Mouse (Mus musculus) CH12.LX (cell line): ENCODE measurements around the gene Scn3b. TPM values are rescaled to one million over a fixed set of nuclear protein-coding genes. Genes with fewer than 3 reads are reported as not detected.

Source experiments
- DNase-seq: peaks from one replicate; pipeline ENCODE4 v3.0.0-alpha.2; 2013; ENCODE audit errors: extremely low read depth
- H3K27ac ChIP-seq: 2 replicates; pipeline ENCODE4 v1.5.1; 2012; ENCODE audit warnings: low read depth, mild to moderate bottlenecking, control low read depth, moderate library complexity; ENCODE audit not compliant: insufficient read depth
- H3K27me3 ChIP-seq: replicated peaks from 2 replicates; pipeline ENCODE3; 2012; ENCODE audit warnings: inconsistent platforms
- H3K36me3 ChIP-seq, 2 experiments: replicated peaks in 1 of 2; 2 replicates each; pipeline versions ENCODE3 to v1.6.1; 2012; ENCODE audit warnings: inconsistent platforms in 1 of 2, low read length in 1 of 2, mild to moderate bottlenecking in 1 of 2, mixed read lengths in 1 of 2, moderate library complexity in 1 of 2; ENCODE audit not compliant: control insufficient read depth in 1 of 2, insufficient read depth in 1 of 2
- H3K4me1 ChIP-seq, 2 experiments: 2 replicates each; pipeline ENCODE4 v1.6.1; 2012; ENCODE audit warnings: inconsistent platforms in 1 of 2, moderate library complexity in 1 of 2; ENCODE audit not compliant: insufficient read depth in 2 of 2, control insufficient read depth in 1 of 2
- H3K4me2 ChIP-seq: 2 replicates; pipeline ENCODE4 v1.6.1; 2012; ENCODE audit warnings: low read depth, mild to moderate bottlenecking, control low read depth; ENCODE audit not compliant: poor library complexity, insufficient read depth, severe bottlenecking
- H3K4me3 ChIP-seq, 3 experiments: fragments of 150-350 bp in 1 of 3; sonication (generic) in 1 of 3; replicated peaks in 1 of 3; 2 replicates each; pipeline versions ENCODE3 to v1.5.1; 2011 to 2012; ENCODE audit warnings: low read depth in 2 of 3, low read length in 2 of 3, mild to moderate bottlenecking in 2 of 3, moderate library complexity in 2 of 3, control low read depth in 1 of 3, improper control_type of control experiment in 1 of 3, inconsistent platforms in 1 of 3, mixed read lengths in 1 of 3; ENCODE audit not compliant: poor library complexity in 1 of 3
- H3K79me2 ChIP-seq: replicated peaks from 2 replicates; pipeline ENCODE4 v1.6.1; 2012; ENCODE audit warnings: mild to moderate bottlenecking, moderate library complexity; ENCODE audit not compliant: control insufficient read depth, poor library complexity, insufficient read depth, severe bottlenecking; ENCODE audit errors: extremely low read depth
- H3K9ac ChIP-seq: 2 replicates; pipeline ENCODE4 v1.6.1; 2012; ENCODE audit warnings: low read depth, mild to moderate bottlenecking, control low read depth, moderate library complexity; ENCODE audit not compliant: insufficient read depth
- H3K9me3 ChIP-seq: replicated peaks from 2 replicates; pipeline ENCODE3; 2012; ENCODE audit warnings: low read length, inconsistent platforms, mixed read lengths
- CHD2 ChIP-seq: IDR thresholded peaks from 2 replicates; pipeline ENCODE4 v1.6.1; 2011; ENCODE audit warnings: low read length, improper control_type of control experiment
- CTCF ChIP-seq, 2 experiments: IDR thresholded peaks in 1 of 2; conservative IDR thresholded peaks in 1 of 2; 2 replicates each; pipeline ENCODE4 v1.5.1; 2011 to 2012; ENCODE audit warnings: low read depth in 2 of 2, low read length in 2 of 2, improper control_type of control experiment in 1 of 2, inconsistent platforms in 1 of 2, mild to moderate bottlenecking in 1 of 2, moderate library complexity in 1 of 2
- ELF1 ChIP-seq: IDR thresholded peaks from 2 replicates; pipeline ENCODE4 v1.6.1; 2014; ENCODE audit warnings: low read depth, mild to moderate bottlenecking, inconsistent platforms, low read length, improper control_type of control experiment
- EP300 ChIP-seq: IDR thresholded peaks from 2 replicates; pipeline ENCODE4 v1.6.1; 2011; ENCODE audit warnings: low read length, improper control_type of control experiment
- ETS1 ChIP-seq: conservative IDR thresholded peaks from 2 replicates; pipeline ENCODE4 v1.6.1; 2012; ENCODE audit warnings: low read depth, mild to moderate bottlenecking, inconsistent platforms, low read length, improper control_type of control experiment, moderate library complexity
- GABPA ChIP-seq: IDR thresholded peaks from 2 replicates; pipeline ENCODE4 v1.6.1; 2012; ENCODE audit warnings: low read depth, low read length, improper control_type of control experiment, inconsistent platforms; ENCODE audit not compliant: insufficient replicate concordance
- IRF4 ChIP-seq: IDR thresholded peaks from 2 replicates; pipeline ENCODE4 v1.6.1; 2014; ENCODE audit warnings: low read depth, mild to moderate bottlenecking, inconsistent platforms, low read length, improper control_type of control experiment
- JUND ChIP-seq: conservative IDR thresholded peaks from 2 replicates; pipeline ENCODE4 v1.6.1; 2011; ENCODE audit warnings: low read depth, low read length, improper control_type of control experiment
- MEF2A ChIP-seq: IDR thresholded peaks from 2 replicates; pipeline ENCODE4 v1.6.1; 2014; ENCODE audit warnings: low read depth, mild to moderate bottlenecking, inconsistent platforms, low read length, improper control_type of control experiment, borderline replicate concordance
- MYC ChIP-seq: IDR thresholded peaks from 2 replicates; pipeline ENCODE4 v1.6.1; 2011; ENCODE audit warnings: low read depth, mild to moderate bottlenecking, improper control_type of control experiment, low read length
- NELFE ChIP-seq: IDR thresholded peaks from 2 replicates; pipeline ENCODE4 v1.6.1; 2011; ENCODE audit warnings: low read depth, low read length, improper control_type of control experiment
- PAX5 ChIP-seq: IDR thresholded peaks from 2 replicates; pipeline ENCODE4 v1.6.1; 2012; ENCODE audit warnings: low read length, inconsistent platforms, mixed read lengths
- RAD21 ChIP-seq: IDR thresholded peaks from 2 replicates; pipeline ENCODE4 v1.6.1; 2011; ENCODE audit warnings: low read depth, mild to moderate bottlenecking, low read length, improper control_type of control experiment, moderate library complexity
- RCOR1 ChIP-seq: conservative IDR thresholded peaks from 2 replicates; pipeline ENCODE4 v1.6.1; 2012; ENCODE audit warnings: low read depth, mild to moderate bottlenecking, inconsistent platforms, low read length, improper control_type of control experiment
- TCF12 ChIP-seq: IDR thresholded peaks from 2 replicates; pipeline ENCODE4 v1.6.1; 2014; ENCODE audit warnings: low read depth, mild to moderate bottlenecking, inconsistent platforms, low read length, improper control_type of control experiment
- USF1 ChIP-seq: IDR thresholded peaks from 2 replicates; pipeline ENCODE4 v1.6.1; 2014; ENCODE audit warnings: low read depth, mild to moderate bottlenecking, inconsistent platforms, low read length, improper control_type of control experiment
- ZC3H11A ChIP-seq: IDR thresholded peaks from 2 replicates; pipeline ENCODE4 v1.6.1; 2012; ENCODE audit warnings: low read depth, mild to moderate bottlenecking, inconsistent platforms, low read length, improper control_type of control experiment
- ZNF384 ChIP-seq: IDR thresholded peaks from 2 replicates; pipeline ENCODE4 v1.6.1; 2012; ENCODE audit warnings: low read depth, low read length, improper control_type of control experiment, inconsistent platforms
- dilution Hi-C: fragments of 300-500 bp; cut with MboI; formaldehyde crosslinking; loops from 2 replicates; pipeline ENCODE4 v1.14.3; 2020; ENCODE audit warnings: low sequenced_read_pairs; ENCODE audit not compliant: extremely low pct_unique_long_range_greater_than_20kb, extremely low pct_ligation_motif_present
- in situ Hi-C: fragments of 300-500 bp; cut with MboI; formaldehyde crosslinking; loops from 3 replicates; pipeline ENCODE4 v1.14.3; 2019; ENCODE audit warnings: low sequenced_read_pairs, low pct_ligation_motif_present, low pct_unique_long_range_greater_than_20kb, mixed read lengths
- polyA plus RNA-seq: library from polyadenylated mRNA; unstranded; fragments of >175 nt; gene quantifications from 2 replicates; pipeline ENCODE4 v1.2.1, GENCODE M21; 2012; ENCODE audit warnings: low read depth; ENCODE audit not compliant: insufficient read length
- total RNA-seq, 2 experiments: library from RNA; depleted of rRNA; stranded (reverse); fragments of 300-350 nt in 1 of 2; fragments of >200 nt in 1 of 2; gene quantifications; 2 replicates each; pipeline ENCODE4 v1.2.3; 2012 to 2014

Gene Scn3b
- total and polyA plus RNA-seq, 3 experiments = 0.08 to 0.34 TPM; not detected in 1

GRCm38 (mm10) chr9:40307311-40307710 lies 38.3 kb downstream of the Scn3b start:
- TF ChIP-seq MEF2A (no peak), ZC3H11A (no peak)
- no peak overlapping the region for H3K9ac ChIP-seq
- no peak overlapping the region for H3K4me2 ChIP-seq
- dilution Hi-C loops = no loop called here
- peaks cover 0 to 19% of the 10 kb centered on the region in 2 experiments; a peak in 2 of 4 replicates for H3K4me1 ChIP-seq
- no peak overlapping the region for H3K4me3 ChIP-seq
- no peak overlapping the region for H3K27ac ChIP-seq
- no peaks in the 10 kb centered on the region for H3K9me3 ChIP-seq
- in situ Hi-C loops = no loop called here
- DNase-seq = no peak
- no peaks in the 10 kb centered on the region for H3K79me2 ChIP-seq
- peaks cover 60 to 96% of the 10 kb centered on the region in 2 experiments for H3K36me3 ChIP-seq
- no peaks in the 10 kb centered on the region for H3K27me3 ChIP-seq

- peak; percentile 53 for DNase-seq
- Histone ChIP-seq H3K4me2 (no peak overlapping the region), H3K27ac (no peak overlapping the region), H3K9ac (no peak overlapping the region), H3K4me3 (no peak overlapping the region), H3K4me1 (peaks cover 0 to 35% of the 10 kb centered on the region in 2 experiments; a peak in 2 of 4 replicates), H3K27me3 (no peaks in the 10 kb centered on the region), H3K9me3 (no peaks in the 10 kb centered on the region), H3K79me2 (no peaks in the 10 kb centered on the region)
- dilution Hi-C loops = no loop called here
- TF ChIP-seq RAD21 (no peak), CTCF (conservative IDR thresholded peaks at IDR 0.05 in 1 of 2, IDR thresholded peaks at IDR 0.05 in 1 of 2; ENCODE audit: low read depth in 2 of 2, low read length in 2 of 2) (no peak), ELF1 (no peak), MEF2A (peak; percentile 16; the same call in 1 of the 2 replicates), ETS1 (peak; percentile 40; the same call in 1 of the 2 replicates), USF1 (no peak), EP300 (0 out of 2 replicates have a peak, but pooled peaks have one; percentile 17), ZNF384 (peak; percentile 78)
- TF ChIP-seq, all 38 proteins: peak for 4
- H3K36me3 ChIP-seq = peaks cover 45 to 94% of the 10 kb centered on the region in 2 experiments
- in situ Hi-C loops = no loop called here
Observed at GRCm38 (mm10) chr9:40309876-40310275, 40.9 kb downstream of the Scn3b start.

GRCm38 (mm10) chr9:40311813-40312212 lies 42.8 kb downstream of the Scn3b start:
- dilution Hi-C loops = no loop called here
- Histone ChIP-seq H3K9me3 (no peaks in the 10 kb centered on the region), H3K36me3 (peaks cover 38 to 93% of the 10 kb centered on the region in 2 experiments), H3K27me3 (no peaks in the 10 kb centered on the region)
- TF ChIP-seq RCOR1 = no peak
- no peak for TF ChIP-seq NELFE
- TF ChIP-seq TCF12 = no peak
- no peak for TF ChIP-seq JUND
- TF ChIP-seq GABPA = no peak
- TF ChIP-seq EP300 = no peak
- TF ChIP-seq MYC = no peak
- no peak for TF ChIP-seq RAD21
- no peak for TF ChIP-seq CHD2
- TF ChIP-seq IRF4 = no peak
- TF ChIP-seq PAX5 = no peak
- TF ChIP-seq CTCF (conservative IDR thresholded peaks at IDR 0.05 in 1 of 2, IDR thresholded peaks at IDR 0.05 in 1 of 2; ENCODE audit: low read depth in 2 of 2, low read length in 2 of 2) = no peak
- TF ChIP-seq, all 38 proteins: peak for 0
- in situ Hi-C loops = no loop called here
- no peak overlapping the region for H3K27ac ChIP-seq
- H3K79me2 ChIP-seq = no peaks in the 10 kb centered on the region
- no peak overlapping the region for H3K4me3 ChIP-seq
- peaks cover 0 to 36% of the 10 kb centered on the region in 2 experiments; a peak in 2 of 4 replicates for H3K4me1 ChIP-seq
- no peak for DNase-seq
- no peak overlapping the region for H3K4me2 ChIP-seq
- no peak overlapping the region for H3K9ac ChIP-seq
